Mouse (Mus musculus) lung, postnatal 4 days (tissue): ENCODE data around the gene Dlat.
"Not testable (repeated sequence)": the region's sequence is repeated elsewhere in the genome, so short reads cannot be mapped to it uniquely, and the experiment has no call there.

Experiments
- DNase-seq, 2 experiments: peaks; one replicate each; pipeline ENCODE4 v3.0.0; 2021

Dlat gene

DNA sequence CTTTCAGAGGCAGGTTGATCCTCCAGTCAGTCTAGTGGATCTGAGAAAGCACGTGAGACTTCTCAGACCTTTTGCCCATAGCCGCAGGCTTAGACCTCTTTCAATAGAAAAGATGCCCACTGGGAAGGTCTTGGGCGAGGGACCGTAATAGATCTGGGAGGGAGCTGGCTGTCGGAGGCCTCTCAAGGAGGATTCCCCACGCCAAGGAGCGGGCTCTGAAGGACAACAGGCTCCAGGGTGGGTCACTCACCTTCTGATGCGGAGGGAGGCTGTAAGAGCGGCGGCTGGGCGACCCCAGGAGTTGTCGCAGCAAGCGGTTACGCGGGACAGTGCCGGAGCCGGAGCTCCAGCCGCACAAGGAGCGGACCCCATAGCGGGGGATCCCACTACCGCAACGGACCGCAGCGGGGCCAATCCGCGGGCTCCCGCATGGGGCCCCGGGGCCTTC, 615 bp downstream of the Dlat start:
- no peak for DNase-seq

DNA sequence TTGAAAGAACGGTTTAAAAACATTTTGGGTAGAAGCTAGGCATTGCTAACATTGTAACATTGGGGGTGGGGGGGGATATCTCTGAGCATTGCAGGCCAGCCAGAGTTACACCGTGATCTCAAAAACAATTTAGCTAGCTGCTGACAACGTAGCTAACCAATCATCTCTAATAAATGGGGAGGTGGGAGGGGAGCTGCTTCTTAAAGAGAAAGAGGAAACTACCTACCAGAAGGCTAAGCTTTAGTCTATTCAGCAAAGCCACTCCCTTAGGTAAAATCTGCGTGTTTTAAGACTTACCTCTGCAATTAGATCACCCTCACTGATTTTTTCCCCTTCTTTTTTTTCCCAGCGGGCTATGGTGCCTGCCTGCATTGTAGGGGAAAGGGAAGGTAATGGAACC, 1.2 kb downstream of the Dlat start:
- no peak for DNase-seq

DNA sequence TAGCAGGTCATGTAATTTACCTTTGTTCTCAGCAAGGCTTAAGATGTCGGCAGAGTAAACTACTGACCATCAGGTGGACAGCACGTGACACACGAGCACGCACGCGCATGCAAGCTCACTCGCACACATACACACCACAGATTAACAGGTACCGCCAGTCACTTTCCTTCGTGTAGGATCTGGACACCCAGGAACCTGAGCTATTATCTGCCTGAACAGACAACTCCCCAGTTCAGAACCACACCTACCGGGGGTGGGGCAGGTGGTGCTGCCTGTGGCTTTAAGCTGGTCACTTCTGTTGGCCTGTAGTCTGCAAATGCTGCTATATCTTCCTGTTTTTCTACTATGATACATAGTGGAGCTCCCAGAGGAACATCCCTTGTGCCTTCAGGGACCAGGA, 9.1 kb downstream of the Dlat start:
- DNase-seq, result no peak

- no peak for DNase-seq
Observed at GRCm38 (mm10) chr9:50646826-50647370, 12.7 kb downstream of the Dlat start.

- DNase-seq, result no peak
Observed at GRCm38 (mm10) chr9:50634270-50634669, 25.3 kb downstream of the Dlat start.

- no peak for DNase-seq
Observed at GRCm38 (mm10) chr9:50633059-50633458, 26.5 kb downstream of the Dlat start.

GRCm38 (mm10) chr9:50632016-50632688, 27.4 kb downstream of the Dlat start:
- no peak for DNase-seq

DNA sequence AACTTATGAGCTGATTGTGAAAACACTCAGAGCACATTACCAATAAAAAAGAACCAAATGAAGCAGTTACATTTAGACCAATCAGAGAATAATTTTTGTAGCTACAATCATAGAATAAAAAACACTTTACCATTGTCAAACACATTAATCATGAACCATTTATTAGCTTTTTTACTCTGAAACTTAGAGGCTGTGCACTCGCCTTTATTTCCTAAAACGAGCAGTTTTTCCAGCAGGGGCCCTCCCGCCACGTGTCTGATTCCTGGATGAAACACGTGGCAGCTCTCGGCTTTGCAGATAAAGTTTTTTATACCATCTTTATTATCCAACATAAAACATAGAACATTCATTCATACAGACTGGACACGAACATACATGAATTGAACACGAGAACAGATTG, 28.7 kb downstream of the Dlat start:
- DNase-seq, result not testable (repeated sequence)

DNA sequence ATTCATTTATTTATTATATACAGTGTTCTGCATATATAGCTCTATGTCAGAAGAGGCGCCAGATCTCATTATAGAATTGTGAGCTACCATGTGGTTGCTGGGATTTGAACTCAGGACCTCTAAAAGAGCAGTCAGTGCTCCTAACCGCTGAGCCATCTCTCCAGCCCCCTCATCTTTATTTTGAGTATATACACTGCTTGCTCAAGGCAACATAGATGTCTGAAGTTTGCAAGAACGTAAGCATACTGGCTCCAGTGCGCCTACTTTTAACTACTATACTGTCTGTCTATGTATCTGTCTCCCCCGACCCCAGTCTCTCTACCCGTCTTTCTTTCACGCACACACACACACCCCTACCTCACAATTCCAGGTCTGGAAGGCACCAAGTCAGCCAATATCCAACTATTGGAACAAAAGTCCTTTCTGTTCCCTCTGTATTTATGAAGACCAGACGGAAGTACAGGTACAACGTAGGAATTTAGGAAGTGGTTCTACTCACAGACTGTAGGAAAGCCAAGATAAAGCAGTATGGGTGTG, 41.7 kb downstream of the Dlat start:
- DNase-seq, result no peak

DNA sequence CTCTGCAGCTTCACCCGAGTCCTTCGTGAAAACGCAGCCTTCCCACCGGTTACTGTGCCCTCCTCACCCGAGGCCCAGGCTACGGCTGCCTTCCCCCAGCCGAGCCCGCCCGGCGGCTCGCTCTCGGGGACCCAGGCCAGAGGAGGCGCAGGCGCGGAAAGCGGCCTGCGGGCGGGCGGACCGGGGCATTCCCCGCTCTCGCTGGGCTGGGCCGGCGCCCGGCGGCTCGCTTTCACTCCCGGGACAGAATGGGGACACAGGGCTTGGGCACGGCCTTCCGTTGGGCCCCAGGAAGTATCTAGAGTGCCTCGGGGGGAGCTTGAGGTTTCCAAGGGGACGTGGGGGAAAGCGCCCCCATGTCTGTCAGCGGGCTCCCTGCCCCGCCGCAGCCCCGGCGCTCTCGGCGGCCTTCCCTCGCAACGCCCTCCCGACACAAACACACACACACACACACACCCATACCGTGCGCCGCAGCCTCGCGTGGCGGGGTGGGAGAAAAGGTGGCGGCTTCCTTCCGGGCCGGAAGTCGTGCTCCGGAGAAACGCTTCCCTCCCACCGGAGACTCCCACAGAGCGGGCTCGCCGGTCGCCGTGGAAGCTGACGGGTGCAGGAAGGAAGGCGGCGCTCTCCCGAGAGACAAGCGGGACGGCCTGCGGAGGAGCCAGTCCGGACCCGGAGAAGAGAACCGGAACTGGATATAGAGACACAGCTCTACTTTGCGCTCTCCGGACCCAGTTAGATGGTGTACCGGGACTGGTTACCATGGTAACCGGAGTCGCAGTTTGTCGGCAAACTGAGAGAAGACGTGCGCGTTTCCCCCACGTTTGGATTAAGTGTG, 42.6 kb downstream of the Dlat start, which contains the start of the genes Pih1d2 and Nkapd1:
Pih1d2 (plus strand) TSS at position 556 of the 838 bp plus-strand sequence.
Nkapd1 (minus strand) TSS at position 699 of the 838 bp plus-strand sequence.
- DNase-seq, result peak; percentile 91 to 94

- no peak for DNase-seq
Observed at GRCm38 (mm10) chr9:50616161-50616560, 43.4 kb downstream of the Dlat start.

DNA sequence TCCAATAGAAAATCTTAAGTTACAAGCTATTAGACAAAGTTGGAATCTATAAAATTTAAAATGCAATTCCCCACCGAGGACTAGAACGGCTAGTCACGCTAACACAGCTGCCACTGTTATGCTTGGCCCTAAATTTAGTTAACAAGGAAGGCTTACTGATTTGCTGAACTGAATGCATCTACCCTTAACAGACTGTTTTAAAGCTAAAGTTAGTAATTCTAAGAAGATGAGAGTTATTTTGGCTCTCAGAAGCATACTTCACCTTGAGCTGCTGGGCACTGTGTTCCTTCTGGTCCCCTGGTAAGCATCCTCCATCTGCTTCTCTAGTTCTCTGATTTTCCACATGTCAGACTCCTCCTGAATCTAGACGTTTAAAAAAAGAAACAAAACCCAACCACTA, 47.5 kb downstream of the Dlat start:
- DNase-seq, result no peak

DNA sequence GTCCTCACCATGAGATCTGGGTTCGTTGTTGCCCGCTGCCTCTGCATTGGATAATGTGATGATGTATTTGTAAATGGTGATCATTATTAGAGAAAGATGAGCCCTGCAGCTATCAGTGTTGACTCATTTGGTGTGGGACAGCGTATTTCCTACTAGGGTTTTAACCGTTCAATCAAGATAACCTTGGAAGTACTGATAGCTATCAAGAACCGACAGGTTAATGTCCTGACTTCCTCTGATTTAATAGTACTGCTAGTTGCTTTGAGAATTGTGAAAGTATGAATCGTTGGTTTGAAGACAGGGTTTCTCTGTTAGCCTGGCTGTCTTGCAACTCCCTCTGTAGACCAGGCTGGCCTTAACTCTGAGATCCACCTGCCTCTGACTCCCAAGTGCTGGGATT, 55.2 kb downstream of the Dlat start:
- DNase-seq, result no peak

DNA sequence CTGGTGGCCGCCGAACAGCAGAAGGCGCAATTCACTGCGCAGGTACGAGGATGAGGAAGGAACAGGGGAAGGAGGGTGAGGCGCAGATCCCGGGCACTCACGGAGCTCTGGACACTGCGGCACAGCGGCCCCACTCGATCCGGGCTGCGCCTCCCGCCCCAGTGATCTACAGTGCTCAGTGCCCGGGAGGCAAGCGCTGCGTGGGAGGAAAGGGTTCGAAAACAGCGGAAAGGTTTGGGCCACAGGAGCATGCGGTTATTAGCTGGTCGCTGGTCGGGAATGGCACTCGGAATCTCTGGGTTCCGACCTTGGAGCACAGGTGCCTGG, 55.6 kb downstream of the Dlat start:
- DNase-seq, result no peak

GRCm38 (mm10) chr9:50603189-50603997, 56.2 kb downstream of the Dlat start, which contains the start of the genes Sdhd and Timm8b:
Gene Sdhd, minus strand, starts transcription at chr9:50603812.
Gene Timm8b, plus strand, starts transcription at chr9:50603910.
- DNase-seq, result peak; percentile 95 to 96

DNA sequence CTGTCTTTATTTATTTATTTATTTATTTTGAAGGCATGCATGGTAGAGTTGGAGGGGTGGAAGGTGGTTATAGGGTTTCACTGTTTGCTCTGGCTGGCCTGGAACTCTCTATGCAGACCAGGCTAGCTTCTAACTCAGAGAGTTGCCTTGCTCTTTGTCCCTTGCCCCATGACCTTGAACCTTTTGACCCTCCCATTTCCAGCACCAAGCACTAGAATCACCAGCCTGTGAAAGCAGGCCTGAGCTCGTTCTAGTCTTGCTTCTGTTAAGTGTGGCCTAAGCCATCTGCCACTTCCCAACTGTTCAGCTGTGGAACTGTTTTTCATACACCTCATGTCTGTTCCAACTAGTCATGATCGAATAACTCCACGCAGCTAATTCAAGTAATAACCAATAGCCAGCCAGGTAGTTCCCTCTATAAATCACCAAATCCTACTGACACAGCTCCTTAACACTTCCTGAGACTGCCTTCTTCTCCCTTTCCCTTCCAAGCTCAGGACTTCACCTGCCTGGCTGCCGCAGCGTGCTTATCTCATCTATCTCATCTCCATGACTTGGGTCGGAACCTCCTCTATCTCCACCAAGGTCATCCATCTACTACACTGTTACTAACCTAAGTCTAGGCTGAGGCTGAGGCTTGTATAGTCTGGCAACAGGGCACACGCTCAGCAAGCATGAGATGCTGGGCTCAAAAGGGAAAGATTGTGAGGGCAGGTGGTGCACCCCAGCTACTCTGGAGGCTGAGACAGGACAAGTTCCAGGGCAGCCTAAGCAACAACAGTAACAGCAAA, 57.3 kb downstream of the Dlat start:
- no peak for DNase-seq

- DNase-seq, result no peak
Observed at GRCm38 (mm10) chr9:50601536-50601935, 58.0 kb downstream of the Dlat start.

GRCm38 (mm10) chr9:50596973-50597372, 62.6 kb downstream of the Dlat start:
- no peak for DNase-seq

GRCm38 (mm10) chr9:50594794-50595417, 64.7 kb downstream of the Dlat start:
- DNase-seq, result no peak

- peak in 1 of 2 experiments; percentile 46 for DNase-seq
Observed at GRCm38 (mm10) chr9:50593544-50593943, 66.0 kb downstream of the Dlat start.

- DNase-seq, result peak; percentile 38 to 52
Observed at GRCm38 (mm10) chr9:50592955-50593354, 66.6 kb downstream of the Dlat start.
